Mouse (Mus musculus): ENCODE data around the gene Cadm1.

GRCm38 (mm10) chr9:47612894-47613412 lies 83.0 kb downstream of the Cadm1 start:
- TF ChIP-seq POLR2A (IDR thresholded peaks at IDR 0.05; ENCODE audit: control insufficient read depth, low read depth, low read length) (no peak), CTCF (IDR thresholded peaks at IDR 0.05; ENCODE audit: control insufficient read depth, insufficient read depth, insufficient replicate concordance, low read depth, low read length) (no peak)

Measured in testis, adult 2 months (tissue).